Mouse (Mus musculus): ENCODE measurements around the gene Otud7b.

DNA sequence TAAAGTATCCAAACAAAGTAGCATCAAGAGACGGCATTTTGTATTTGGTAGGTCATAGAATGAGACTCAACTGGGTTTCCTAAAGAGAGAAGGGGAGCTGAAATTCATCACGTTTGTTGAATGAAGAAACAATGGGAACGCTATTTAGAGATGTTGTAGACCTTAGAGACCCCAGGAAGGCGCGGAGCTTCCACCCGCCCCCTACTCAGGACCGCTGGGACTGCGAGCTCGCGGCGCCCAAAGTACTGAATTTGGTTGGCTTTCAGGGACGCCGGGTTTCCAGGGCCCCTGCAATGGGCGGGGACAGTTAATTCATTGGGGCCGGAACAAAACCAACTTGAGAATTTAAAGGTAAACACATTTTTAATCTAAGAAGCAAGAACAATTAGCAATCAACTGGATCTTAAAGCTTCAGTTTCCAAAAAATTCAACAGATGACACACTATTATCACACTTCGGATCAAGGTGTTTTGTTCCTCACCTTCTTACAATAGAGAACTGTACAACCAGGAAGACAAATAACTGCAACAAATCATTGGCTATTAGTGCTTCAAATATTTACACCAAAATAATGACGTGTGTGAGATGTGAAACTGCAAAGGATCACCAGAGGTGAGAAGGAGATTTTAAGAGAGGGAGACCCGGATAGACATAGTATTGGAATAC, 46.0 kb upstream of the Otud7b start, which contains the start of gene Vps45:
- TF ChIP-seq CTCF (IDR thresholded peaks at IDR 0.05; ENCODE audit: control insufficient read depth, insufficient read depth, insufficient replicate concordance, low read depth, low read length), result no peak
- TF ChIP-seq POLR2A (IDR thresholded peaks at IDR 0.05; ENCODE audit: control insufficient read depth, low read depth, low read length), result no peak

Data from testis, adult 2 months (tissue).